Mouse (Mus musculus) lung, embryonic 14.5 days (tissue): ENCODE data around the gene Rbms2. TPM values are rescaled to one million over a fixed set of nuclear protein-coding genes. Genes with fewer than 3 reads are reported as not detected.
A peak's percentile ranks its signal among the peaks of the same experiment; 100 is the strongest.

Source experiments
- ATAC-seq: fragments of 200-750 bp; cut with Nextera tagmentation; 2 replicates; pipeline ENCODE4 v1.8.0; 2017; ENCODE audit warnings: mild to moderate bottlenecking, moderate TSS enrichment, moderate library complexity; ENCODE audit not compliant: insufficient read depth
- DNase-seq: peaks from one replicate; pipeline ENCODE4 v3.0.0-alpha.2; 2015
- H3K27ac ChIP-seq: fragments of 300-500 bp; sonication (generic); 2 replicates; pipeline ENCODE4 v1.5.1; 2014; ENCODE audit warnings: low read depth, mild to moderate bottlenecking, moderate library complexity
- H3K27me3 ChIP-seq: fragments of 300-500 bp; sonication (generic); 2 replicates; pipeline ENCODE4 v1.6.1; 2014; ENCODE audit warnings: low read length, control low read depth; ENCODE audit not compliant: insufficient read depth
- H3K36me3 ChIP-seq: fragments of 300-500 bp; sonication (generic); 2 replicates; pipeline ENCODE4 v1.6.1; 2014; ENCODE audit warnings: control low read depth; ENCODE audit not compliant: insufficient read depth
- H3K4me1 ChIP-seq: fragments of 300-500 bp; sonication (generic); 2 replicates; pipeline ENCODE4 v1.6.1; 2014; ENCODE audit warnings: antibody characterized with exemption, control low read depth; ENCODE audit not compliant: insufficient read depth
- H3K4me2 ChIP-seq: fragments of 300-500 bp; sonication (generic); 2 replicates; pipeline ENCODE4 v1.6.1; 2014; ENCODE audit warnings: mild to moderate bottlenecking
- H3K4me3 ChIP-seq: fragments of 300-500 bp; sonication (generic); 2 replicates; pipeline ENCODE4 v1.5.1; 2014; ENCODE audit warnings: low read depth, low read length
- H3K9ac ChIP-seq: fragments of 300-500 bp; sonication (generic); 2 replicates; pipeline ENCODE4 v1.6.1; 2014
- H3K9me3 ChIP-seq: fragments of 300-500 bp; sonication (generic); 2 replicates; pipeline ENCODE4 v1.6.1; 2016; ENCODE audit warnings: low read depth, low read length, control low read depth
- CTCF ChIP-seq: IDR thresholded peaks from 2 replicates; pipeline ENCODE4 v1.5.1; 2016; ENCODE audit warnings: antibody characterized with exemption, low read depth
- WGBS: fragments of 180-500 bp; shearing (Covaris S2); extraction: QIAGEN DNeasy Blood & Tissue Kit; methylation state at CpG from one replicate; pipeline ENCODE4 v1.1.7; 2014; 5-methylcytosine and 5-hydroxymethylcytosine counted together
- microRNA counts: library from miRNA; unstranded; fragments of <30 nt; microRNA quantifications from one replicate; lab custom pipeline; 2016
- microRNA-seq: library from miRNA; unstranded; fragments of <30 nt; microRNA quantifications from one replicate; pipeline ENCODE4, GENCODE M21; 2016; ENCODE audit warnings: borderline number of aligned reads
- polyA plus RNA-seq: library from polyadenylated mRNA; unstranded; fragments of >200 nt; fragmentation: Nextera tagmentation; extraction: Ambion mirVana; gene quantifications from 2 replicates; pipeline ENCODE4 v1.2.1, GENCODE M21; 2014

Gene Rbms2
- polyA plus RNA-seq, 1 experiment from 2014 or later, result 27.6 TPM

DNA sequence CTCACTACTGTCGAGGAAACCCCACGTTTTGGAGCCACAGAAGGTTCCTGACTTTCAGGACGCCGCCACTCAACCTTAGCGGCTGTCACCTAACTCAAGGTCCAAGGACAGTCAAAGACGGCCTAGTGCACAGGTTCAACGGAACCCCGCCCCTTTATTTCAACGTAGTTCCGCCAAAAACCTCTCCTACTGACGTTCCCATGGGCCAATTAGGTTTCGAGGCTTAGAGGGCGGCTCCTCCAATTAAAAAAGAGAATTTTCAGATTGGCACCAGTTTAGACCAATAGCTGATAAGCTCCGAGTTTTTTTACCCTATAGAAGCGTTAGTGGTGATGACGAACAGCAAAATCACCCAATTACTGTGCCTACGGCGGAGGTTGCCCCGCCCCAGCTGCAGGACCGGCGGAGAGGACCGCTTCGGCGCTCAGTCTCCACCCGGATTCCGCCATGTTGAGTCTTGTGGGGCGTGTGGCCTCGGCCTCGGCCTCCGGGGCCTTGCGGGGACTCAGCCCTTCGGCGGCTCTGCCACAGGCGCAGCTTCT is 97.1 kb downstream of the Rbms2 start, which contains the start of gene Atp5b:
Atp5b (plus strand) TSS at position 394 of the 542 bp plus-strand sequence.
- Histone ChIP-seq H3K36me3 (peaks cover 40% of the 10 kb centered on the region), H3K9ac (peak within 1 kb of the TSS; percentile 99), H3K4me1 (no peaks in the 10 kb centered on the region; the same call in 1 of the 2 replicates), H3K9me3 (no peaks in the 10 kb centered on the region), H3K4me2 (peak within 1 kb of the TSS; percentile 86), H3K4me3 (peak within 1 kb of the TSS; percentile 97), H3K27ac (peak within 1 kb of the TSS; percentile 86), H3K27me3 (no peaks in the 10 kb centered on the region)
- peak; percentile 98 for ATAC-seq
- 0% methylated on average over 34 of the region's 34 CpGs for WGBS
- DNase-seq, result peak; percentile 100
- TF ChIP-seq CTCF, result no peak

DNA sequence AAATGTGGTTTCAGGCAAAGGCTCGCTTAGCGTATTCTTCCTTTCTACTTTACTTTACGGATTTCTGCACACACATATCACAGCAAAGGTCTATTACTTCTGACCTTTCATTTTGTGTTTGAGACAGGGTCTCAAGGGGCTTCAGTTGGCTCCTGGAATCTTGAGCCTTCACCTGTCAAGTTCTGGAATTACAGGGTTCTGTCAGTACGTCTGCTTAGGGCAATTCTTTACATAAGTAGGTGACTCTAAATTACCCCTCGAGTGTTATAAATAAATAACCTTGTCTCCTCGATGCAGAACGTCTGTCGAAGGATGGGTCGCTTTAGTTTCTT is 97.7 kb downstream of the Rbms2 start:
- peak overlapping the region; percentile 86 for H3K4me2 ChIP-seq
- no peak for TF ChIP-seq CTCF
- H3K4me1 ChIP-seq, result no peaks in the 10 kb centered on the region; the same call in 1 of the 2 replicates
- H3K9me3 ChIP-seq, result no peaks in the 10 kb centered on the region
- no peaks in the 10 kb centered on the region for H3K27me3 ChIP-seq
- ATAC-seq, result no peak
- peak overlapping the region; percentile 64 for H3K9ac ChIP-seq
- no peak for DNase-seq
- peak overlapping the region; percentile 97 for H3K4me3 ChIP-seq
- H3K27ac ChIP-seq, result peak overlapping the region; percentile 58; the same call in 1 of the 2 replicates
- H3K36me3 ChIP-seq, result peaks cover 40% of the 10 kb centered on the region
- WGBS, result 8% methylated on average over 9 of the region's 9 CpGs

DNA sequence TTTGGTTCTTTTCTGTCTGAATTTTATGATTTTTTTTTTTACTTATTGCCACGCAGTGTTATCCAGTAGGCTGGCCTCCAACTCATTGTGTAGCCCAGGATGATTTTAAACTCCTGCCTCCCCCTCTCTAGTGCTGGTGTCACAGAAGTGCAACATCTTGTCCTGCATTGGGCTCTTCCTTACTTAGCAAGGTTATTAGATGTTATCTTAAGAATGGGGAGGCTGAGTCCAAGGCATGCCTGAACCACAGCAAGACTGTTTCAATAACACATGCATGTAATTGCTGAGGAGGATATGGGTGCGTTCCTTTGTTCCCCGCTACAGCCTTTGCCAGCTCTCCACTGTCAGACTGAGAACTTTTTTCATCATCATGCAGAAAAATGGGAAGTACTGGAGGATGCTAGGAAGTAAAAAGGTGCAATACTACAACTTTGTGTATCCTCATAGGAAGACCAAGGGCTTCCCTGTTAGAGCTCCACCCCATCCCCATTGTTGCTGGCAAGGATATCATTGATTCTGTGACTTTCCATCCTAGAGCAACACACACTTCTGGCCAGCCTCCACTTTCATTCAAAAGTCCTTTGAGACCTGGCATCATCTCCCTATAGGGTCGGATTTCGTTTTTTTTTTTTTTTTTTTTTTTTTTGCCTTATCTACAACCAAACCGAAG is 98.2 kb downstream of the Rbms2 start:
- Histone ChIP-seq H3K9me3 (no peaks in the 10 kb centered on the region), H3K27me3 (no peaks in the 10 kb centered on the region), H3K4me2 (peak overlapping the region; percentile 86), H3K9ac (peak overlapping the region; percentile 64), H3K36me3 (peaks cover 40% of the 10 kb centered on the region), H3K27ac (no peak overlapping the region), H3K4me3 (peak overlapping the region; percentile 97), H3K4me1 (no peaks in the 10 kb centered on the region; the same call in 1 of the 2 replicates)
- ATAC-seq (no peak), DNase-seq (no peak)
- 51% methylated on average over 6 of the region's 6 CpGs for WGBS
- no peak for TF ChIP-seq CTCF

MicroRNAs within 50 kb of the gene (microRNA counts, 519-probe panel; counts per million panel counts)
- 30.5 counts per million for microRNA mmu-miR-677 (lab: Ali Mortazavi, UCI)

Small RNAs within 50 kb of the gene (microRNA-seq; reads per million reads assigned to microRNA genes)
- 11.2 reads per million, percentile 25 among the genes with 10 or more reads in this experiment for gene Mir677

Other genes with a start within 250 kb of the Rbms2 start
- not detected in 2 replicates for gene Hsd17b6, start 172.7 kb downstream of the Rbms2 start, polyA plus RNA-seq
- 95.7 and 101 TPM in 2 replicates for gene Prim1, start 165.1 kb downstream of the Rbms2 start, polyA plus RNA-seq
- 921 and 936 TPM in 2 replicates for gene Naca, start 144.7 kb downstream of the Rbms2 start, polyA plus RNA-seq
- 548 and 570 TPM in 2 replicates for gene Ptges3, start 121.3 kb downstream of the Rbms2 start, polyA plus RNA-seq
- gene Atp5b, start 97.0 kb downstream of the Rbms2 start, polyA plus RNA-seq, result 2,183 and 2,273 TPM in 2 replicates
- 23.9 and 26.2 TPM in 2 replicates for gene Baz2a, start 88.7 kb downstream of the Rbms2 start, polyA plus RNA-seq
- 1.8 and 2.3 TPM in 2 replicates for gene Gls2, start 14.2 kb upstream of the Rbms2 start, polyA plus RNA-seq
- 27.3 and 29.9 TPM in 2 replicates for gene Spryd4, start 31.5 kb upstream of the Rbms2 start, polyA plus RNA-seq
- gene Mip, start 45.5 kb upstream of the Rbms2 start, polyA plus RNA-seq, result not detected in 2 replicates
- gene Timeless, start 51.8 kb upstream of the Rbms2 start, polyA plus RNA-seq, result 70.2 and 71.5 TPM in 2 replicates
- 0.18 and 0.67 TPM in 2 replicates for gene Apon, start 73.8 kb upstream of the Rbms2 start, polyA plus RNA-seq
- not detected in 2 replicates for gene Apof, start 88.4 kb upstream of the Rbms2 start, polyA plus RNA-seq
- gene Stat2, start 90.3 kb upstream of the Rbms2 start, polyA plus RNA-seq, result 13.1 and 13.8 TPM in 2 replicates
- 0.17 and 0.41 TPM in 2 replicates for gene Il23a, start 118.5 kb upstream of the Rbms2 start, polyA plus RNA-seq
- gene Pan2, start 123.0 kb upstream of the Rbms2 start, polyA plus RNA-seq, result 33.4 and 36.2 TPM in 2 replicates
- gene Cnpy2, start 142.2 kb upstream of the Rbms2 start, polyA plus RNA-seq, result 317 and 336 TPM in 2 replicates
- 205 and 211 TPM in 2 replicates for gene Cs, start 157.4 kb upstream of the Rbms2 start, polyA plus RNA-seq
- 12.8 and 14.5 TPM in 2 replicates for gene Coq10a, start 188.7 kb upstream of the Rbms2 start, polyA plus RNA-seq
- 15.8 and 17.0 TPM in 2 replicates for gene Ankrd52, start 196.8 kb upstream of the Rbms2 start, polyA plus RNA-seq
- gene Slc39a5, start 220.9 kb upstream of the Rbms2 start, polyA plus RNA-seq, result 0.18 TPM in 1 of 2 replicates, not detected in the other
- gene Nabp2, start 231.2 kb upstream of the Rbms2 start, polyA plus RNA-seq, result 77.1 and 83.1 TPM in 2 replicates
- 32.8 and 33.5 TPM in 2 replicates for gene Rnf41, start 231.4 kb upstream of the Rbms2 start, polyA plus RNA-seq